Mouse (Mus musculus): ENCODE measurements at regions not wholly inside any gene's neighbourhood (a gene's known extent, or its start where the extent isn't known, plus 50 kb on each side); places are given as distances from the start of the nearest gene placed in this dataset.

DNA sequence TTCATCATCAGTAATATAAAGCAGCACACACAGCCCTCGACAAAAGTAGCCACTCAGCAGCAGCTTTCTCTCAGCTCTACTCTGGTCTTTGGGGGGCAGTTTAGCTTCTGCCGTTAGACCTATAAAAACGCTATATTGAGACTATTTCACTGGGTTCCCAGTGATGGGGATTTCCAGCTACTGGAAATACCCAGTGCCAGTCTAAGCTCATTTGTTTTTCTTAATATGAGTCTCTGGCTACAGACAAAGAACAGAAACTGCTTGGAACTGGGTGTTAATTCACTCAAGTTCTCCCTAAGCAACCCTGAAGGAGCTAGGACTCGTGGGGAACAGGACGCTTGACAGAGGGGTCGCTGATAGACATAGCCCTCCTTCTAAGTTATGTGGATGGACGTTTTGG lies 100.3 kb upstream of the Cdc42ep3 start:
- no peak overlapping the region for H3K4me3 ChIP-seq (ENCODE audit: low read length)
- H3K9ac ChIP-seq (ENCODE audit: low read depth, low read length) = no peak overlapping the region
- H3K36me3 ChIP-seq (ENCODE audit: control insufficient read depth, insufficient read depth, low read length) = no peaks in the 10 kb centered on the region
- no peaks in the 10 kb centered on the region for H3K9me3 ChIP-seq (ENCODE audit: control insufficient read depth, low read length)
- H3K4me2 ChIP-seq (replicated peaks; ENCODE audit: low read depth, low read length) = no peak overlapping the region
- ATAC-seq (ENCODE audit: low FRiP score, low TSS enrichment) = no peak
- H3K4me1 ChIP-seq (ENCODE audit: control insufficient read depth, insufficient read depth, low read length) = peaks cover 5% of the 10 kb centered on the region; the same call in 1 of the 2 replicates
- H3K27ac ChIP-seq (ENCODE audit: low read depth, low read length) = no peak overlapping the region
- WGBS = 64% methylated on average over 7 of the region's 7 CpGs
- no peaks in the 10 kb centered on the region for H3K27me3 ChIP-seq (ENCODE audit: control insufficient read depth, insufficient read depth, low read length)

DNA sequence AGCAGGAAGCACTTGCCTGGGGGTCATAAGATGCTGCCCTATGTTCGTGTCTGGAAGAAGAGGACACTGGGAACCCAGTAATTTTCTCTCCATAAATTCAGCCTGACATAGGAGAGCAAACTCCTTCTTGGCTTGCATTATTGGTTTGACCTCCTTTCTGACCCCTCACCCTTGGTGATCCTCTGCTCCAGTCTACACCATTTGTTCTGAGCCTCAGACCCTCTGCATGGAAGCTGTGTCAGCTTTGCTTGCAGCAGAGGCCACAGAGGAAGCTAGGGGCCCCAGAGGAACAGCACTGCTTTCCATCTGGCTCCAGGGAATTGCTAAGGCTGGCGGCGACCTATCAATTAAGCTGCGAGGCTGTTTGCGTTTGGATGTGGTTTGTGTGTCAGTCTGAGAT lies 102.7 kb upstream of the Cdc42ep3 start:
- Histone ChIP-seq H3K27me3 (ENCODE audit: control insufficient read depth, insufficient read depth, low read length) (no peaks in the 10 kb centered on the region), H3K4me1 (ENCODE audit: control insufficient read depth, insufficient read depth, low read length) (peaks cover 5% of the 10 kb centered on the region; the same call in 1 of the 2 replicates), H3K9ac (ENCODE audit: low read depth, low read length) (no peak overlapping the region), H3K4me2 (replicated peaks; ENCODE audit: low read depth, low read length) (no peak overlapping the region), H3K4me3 (ENCODE audit: low read length) (no peak overlapping the region), H3K36me3 (ENCODE audit: control insufficient read depth, insufficient read depth, low read length) (no peaks in the 10 kb centered on the region), H3K9me3 (ENCODE audit: control insufficient read depth, low read length) (no peaks in the 10 kb centered on the region), H3K27ac (ENCODE audit: low read depth, low read length) (no peak overlapping the region)
- peak; percentile 65; the same call in 1 of the 2 replicates for ATAC-seq (ENCODE audit: low FRiP score, low TSS enrichment)
- 10% methylated on average over 5 of the region's 5 CpGs for WGBS

DNA sequence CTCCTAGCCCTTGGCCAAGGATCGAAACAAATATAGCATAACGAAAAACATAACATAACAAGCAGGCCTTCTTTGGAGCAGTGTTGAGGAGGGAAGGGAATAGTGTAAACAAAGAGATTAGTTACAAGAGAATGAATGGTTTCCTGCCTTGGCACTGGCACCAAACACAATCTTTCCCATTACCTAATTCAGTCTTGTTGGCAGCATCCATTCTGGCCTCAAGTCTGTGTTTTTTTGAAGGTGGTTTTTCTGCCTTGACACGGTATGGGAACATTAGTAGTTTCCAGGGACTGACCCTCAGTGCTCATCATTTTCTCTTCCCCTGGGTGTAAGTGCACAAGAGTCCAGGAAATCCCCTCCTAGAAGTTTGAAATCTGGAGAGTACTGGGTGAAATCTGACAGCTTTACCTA lies 106.8 kb upstream of the Cdc42ep3 start:
- Histone ChIP-seq H3K27ac (ENCODE audit: low read depth, low read length) (no peak overlapping the region), H3K9me3 (ENCODE audit: control insufficient read depth, low read length) (no peaks in the 10 kb centered on the region)
- 62% methylated on average over 3 of the region's 3 CpGs for WGBS

DNA sequence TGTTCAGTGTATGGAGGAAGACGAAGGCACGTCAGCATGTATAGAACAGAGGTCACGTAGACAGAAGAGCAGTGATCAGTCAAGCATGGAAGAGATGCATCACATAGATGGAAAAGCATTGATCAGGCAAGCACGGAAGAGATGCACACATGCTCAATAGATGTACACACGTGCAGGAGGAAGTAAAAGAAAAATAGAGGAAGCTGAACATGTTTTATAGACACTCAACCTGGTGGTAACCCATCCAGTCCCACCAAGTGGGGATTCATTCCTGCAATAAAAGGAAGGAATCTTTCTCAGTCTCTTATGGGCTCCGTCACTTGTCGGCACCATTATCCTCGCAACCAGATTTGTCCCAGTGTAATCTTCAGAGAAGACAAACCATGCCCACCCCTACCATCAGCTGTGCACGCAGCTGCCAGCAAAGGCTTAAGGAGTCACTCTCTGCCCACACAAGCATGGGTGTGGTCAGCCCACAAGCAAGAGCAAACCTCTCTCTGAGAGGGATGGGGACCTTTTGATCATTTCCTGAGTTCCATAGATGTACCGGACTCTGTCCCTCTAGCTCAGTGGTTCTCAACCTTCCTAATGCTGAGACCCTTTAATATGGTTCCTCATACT lies 108.3 kb upstream of the Cdc42ep3 start:
- Histone ChIP-seq H3K27me3 (ENCODE audit: control insufficient read depth, insufficient read depth, low read length) (no peaks in the 10 kb centered on the region), H3K4me1 (ENCODE audit: control insufficient read depth, insufficient read depth, low read length) (no peaks in the 10 kb centered on the region), H3K4me2 (replicated peaks; ENCODE audit: low read depth, low read length) (no peak overlapping the region), H3K9me3 (ENCODE audit: control insufficient read depth, low read length) (no peaks in the 10 kb centered on the region), H3K9ac (ENCODE audit: low read depth, low read length) (no peak overlapping the region), H3K36me3 (ENCODE audit: control insufficient read depth, insufficient read depth, low read length) (no peaks in the 10 kb centered on the region), H3K27ac (ENCODE audit: low read depth, low read length) (no peak overlapping the region), H3K4me3 (ENCODE audit: low read length) (no peak overlapping the region)
- no peak for ATAC-seq (ENCODE audit: low FRiP score, low TSS enrichment)
- 87% methylated on average over 10 of the region's 10 CpGs for WGBS

More for the DNA sequence above, 106.8 kb upstream of the Cdc42ep3 start:
- Histone ChIP-seq H3K9ac (ENCODE audit: low read depth, low read length) (no peak overlapping the region), H3K4me1 (ENCODE audit: control insufficient read depth, insufficient read depth, low read length) (no peaks in the 10 kb centered on the region), H3K27me3 (ENCODE audit: control insufficient read depth, insufficient read depth, low read length) (no peaks in the 10 kb centered on the region), H3K36me3 (ENCODE audit: control insufficient read depth, insufficient read depth, low read length) (no peaks in the 10 kb centered on the region), H3K4me2 (replicated peaks; ENCODE audit: low read depth, low read length) (no peak overlapping the region), H3K4me3 (ENCODE audit: low read length) (no peak overlapping the region)
- no peak for ATAC-seq (ENCODE audit: low FRiP score, low TSS enrichment)

DNA sequence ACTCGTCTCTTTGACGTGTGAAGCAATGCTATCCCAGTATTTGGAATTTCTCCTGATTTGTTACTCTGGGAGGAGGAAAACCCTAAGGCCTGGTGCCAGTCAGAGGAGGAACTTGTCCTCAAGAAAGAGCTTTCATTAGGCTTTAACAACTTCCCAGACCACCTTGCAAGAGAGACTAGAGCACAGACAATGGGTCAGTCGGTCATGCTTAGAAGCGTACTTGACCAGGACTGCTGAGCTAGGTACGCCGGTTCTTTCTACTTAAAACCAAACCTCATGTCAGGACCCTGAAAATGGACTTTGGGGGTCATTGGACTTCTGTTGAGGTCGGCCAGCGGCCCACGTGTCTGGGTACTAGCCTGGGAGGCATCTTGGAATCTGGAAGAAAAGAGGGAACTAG lies 110.8 kb upstream of the Cdc42ep3 start:
- ATAC-seq (ENCODE audit: low FRiP score, low TSS enrichment) = no peak

GRCm38 (mm10) chr17:79471639-79472038 lies 116.7 kb upstream of the Cdc42ep3 start:
- ATAC-seq (ENCODE audit: low FRiP score, low TSS enrichment) = no peak
- Histone ChIP-seq H3K9ac (ENCODE audit: low read depth, low read length) (no peak overlapping the region), H3K9me3 (ENCODE audit: control insufficient read depth, low read length) (no peaks in the 10 kb centered on the region), H3K27me3 (ENCODE audit: control insufficient read depth, insufficient read depth, low read length) (no peaks in the 10 kb centered on the region), H3K27ac (ENCODE audit: low read depth, low read length) (no peak overlapping the region), H3K4me2 (replicated peaks; ENCODE audit: low read depth, low read length) (no peak overlapping the region), H3K4me3 (ENCODE audit: low read length) (no peak overlapping the region), H3K4me1 (ENCODE audit: control insufficient read depth, insufficient read depth, low read length) (no peaks in the 10 kb centered on the region), H3K36me3 (ENCODE audit: control insufficient read depth, insufficient read depth, low read length) (no peaks in the 10 kb centered on the region)
- 68% methylated on average over 2 of the region's 2 CpGs for WGBS

More for the DNA sequence above, 110.8 kb upstream of the Cdc42ep3 start:
- Histone ChIP-seq H3K27ac (ENCODE audit: low read depth, low read length) (no peak overlapping the region), H3K27me3 (ENCODE audit: control insufficient read depth, insufficient read depth, low read length) (no peaks in the 10 kb centered on the region), H3K4me1 (ENCODE audit: control insufficient read depth, insufficient read depth, low read length) (no peaks in the 10 kb centered on the region), H3K4me3 (ENCODE audit: low read length) (no peak overlapping the region), H3K9me3 (ENCODE audit: control insufficient read depth, low read length) (no peaks in the 10 kb centered on the region), H3K9ac (ENCODE audit: low read depth, low read length) (no peak overlapping the region), H3K4me2 (replicated peaks; ENCODE audit: low read depth, low read length) (no peak overlapping the region), H3K36me3 (ENCODE audit: control insufficient read depth, insufficient read depth, low read length) (no peaks in the 10 kb centered on the region)
- 92% methylated on average over 9 of the region's 9 CpGs for WGBS

GRCm38 (mm10) chr17:79472106-79472995 lies 117.5 kb upstream of the Cdc42ep3 start:
- WGBS = 50% methylated on average over 10 of the region's 10 CpGs
- Histone ChIP-seq H3K36me3 (ENCODE audit: control insufficient read depth, insufficient read depth, low read length) (no peaks in the 10 kb centered on the region), H3K27me3 (ENCODE audit: control insufficient read depth, insufficient read depth, low read length) (no peaks in the 10 kb centered on the region), H3K4me1 (ENCODE audit: control insufficient read depth, insufficient read depth, low read length) (no peaks in the 10 kb centered on the region), H3K9ac (ENCODE audit: low read depth, low read length) (no peak overlapping the region), H3K4me2 (replicated peaks; ENCODE audit: low read depth, low read length) (no peak overlapping the region), H3K27ac (ENCODE audit: low read depth, low read length) (no peak overlapping the region), H3K9me3 (ENCODE audit: control insufficient read depth, low read length) (no peaks in the 10 kb centered on the region), H3K4me3 (ENCODE audit: low read length) (no peak overlapping the region)
- 0 out of 2 replicates have a peak, but pooled peaks have one; percentile 64 for ATAC-seq (ENCODE audit: low FRiP score, low TSS enrichment)

GRCm38 (mm10) chr17:79476671-79477070 lies 121.8 kb upstream of the Cdc42ep3 start:
- no peaks in the 10 kb centered on the region for H3K4me1 ChIP-seq (ENCODE audit: control insufficient read depth, insufficient read depth, low read length)
- H3K9me3 ChIP-seq (ENCODE audit: control insufficient read depth, low read length) = no peaks in the 10 kb centered on the region; the same call in 1 of the 2 replicates
- H3K9ac ChIP-seq (ENCODE audit: low read depth, low read length) = no peak overlapping the region
- no peak overlapping the region for H3K4me2 ChIP-seq (replicated peaks; ENCODE audit: low read depth, low read length)
- no peak for ATAC-seq (ENCODE audit: low FRiP score, low TSS enrichment)
- H3K4me3 ChIP-seq (ENCODE audit: low read length) = no peak overlapping the region
- no peaks in the 10 kb centered on the region for H3K27me3 ChIP-seq (ENCODE audit: control insufficient read depth, insufficient read depth, low read length)
- no peak overlapping the region for H3K27ac ChIP-seq (ENCODE audit: low read depth, low read length)
- H3K36me3 ChIP-seq (ENCODE audit: control insufficient read depth, insufficient read depth, low read length) = no peaks in the 10 kb centered on the region
- 90% methylated on average over 8 of the region's 8 CpGs for WGBS

- Histone ChIP-seq H3K9me3 (ENCODE audit: control insufficient read depth, low read length) (no peaks in the 10 kb centered on the region; the same call in 1 of the 2 replicates), H3K9ac (ENCODE audit: low read depth, low read length) (no peak overlapping the region), H3K27ac (ENCODE audit: low read depth, low read length) (no peak overlapping the region), H3K27me3 (ENCODE audit: control insufficient read depth, insufficient read depth, low read length) (no peaks in the 10 kb centered on the region), H3K4me1 (ENCODE audit: control insufficient read depth, insufficient read depth, low read length) (no peaks in the 10 kb centered on the region), H3K4me3 (ENCODE audit: low read length) (no peak overlapping the region), H3K4me2 (replicated peaks; ENCODE audit: low read depth, low read length) (no peak overlapping the region), H3K36me3 (ENCODE audit: control insufficient read depth, insufficient read depth, low read length) (no peaks in the 10 kb centered on the region)
- ATAC-seq (ENCODE audit: low FRiP score, low TSS enrichment) = no peak
- WGBS = 88% methylated on average over 6 of the region's 6 CpGs
Observed at GRCm38 (mm10) chr17:79481112-79481738, 126.3 kb upstream of the Cdc42ep3 start.
